In the genomic region with DNA sequence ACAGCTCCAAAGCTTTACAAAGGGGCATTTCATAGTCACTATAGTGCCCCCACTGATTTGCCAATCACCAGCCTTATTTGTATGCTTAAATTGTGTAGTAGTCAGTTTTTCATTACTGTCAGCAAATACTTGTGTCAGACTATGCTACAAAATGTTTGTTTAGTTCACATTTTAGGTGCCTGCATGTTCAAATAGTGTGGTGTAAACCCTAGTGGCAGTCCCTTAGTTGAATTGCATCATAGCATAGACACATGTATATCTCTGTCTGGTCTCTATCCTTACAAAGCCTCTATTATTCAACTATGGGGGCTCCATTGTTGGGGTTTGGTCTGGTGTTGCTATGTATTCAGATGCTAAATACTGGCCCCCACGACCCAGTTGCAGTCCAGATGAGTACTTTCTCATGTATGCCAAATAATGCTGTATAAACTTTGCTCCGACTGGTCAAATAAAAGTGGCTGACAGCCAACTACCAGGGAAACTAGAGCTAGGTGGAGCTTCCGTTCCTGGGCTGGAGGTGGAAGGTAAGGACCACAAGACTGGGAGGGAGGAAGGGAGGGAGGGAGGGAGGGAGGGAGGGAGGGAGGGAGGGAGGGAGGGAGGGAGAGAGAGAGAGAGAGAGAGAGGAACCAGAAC, we compare ENCODE assay signal across 21 mouse cellular contexts.
"Had no signal": no experiment of that assay in that cellular context is flagged by ENCODE, and none has a peak within 500 bp of the region (broad histone marks: within the 10 kb centered on the region; RNA-seq: fewer than 3 reads in every experiment).

No protein-coding gene starts in this region.

- H3K36me3 ChIP-seq: hindbrain, embryonic 15.5 days; intestine, embryonic 15.5 days; midbrain, embryonic 10.5 days; midbrain, embryonic 13.5 days; neural tube, embryonic 13.5 days; stomach, embryonic 15.5 days had no signal

- H3K27me3 ChIP-seq: hindbrain, embryonic 15.5 days; intestine, embryonic 15.5 days; megakaryocyte, embryonic 14.5 days; midbrain, embryonic 13.5 days; neural tube, embryonic 13.5 days; stomach, embryonic 15.5 days had no signal

- ATAC-seq: intestine, embryonic 15.5 days; midbrain, embryonic 13.5 days; midbrain, embryonic 16.5 days had no signal

- DNase-seq: layer of hippocampus, postnatal 36 days; lung, adult 2 months; lung, postnatal 10 days; lung, postnatal 36 days; retina, postnatal 1 day; right cerebral cortex, postnatal 25 days; spleen, adult 18-20 months; thymus, adult 2 months; thymus, postnatal 14 days; thymus, postnatal 4 days had no signal

- H3K9ac ChIP-seq: hindbrain, embryonic 15.5 days; intestine, embryonic 15.5 days; liver, embryonic 14.5 days; midbrain, embryonic 13.5 days; neural tube, embryonic 13.5 days; stomach, embryonic 15.5 days had no signal

- H3K4me3 ChIP-seq: hindbrain, embryonic 15.5 days; intestine, embryonic 15.5 days; left cerebral cortex, adult 2 months; megakaryocyte, embryonic 14.5 days; midbrain, embryonic 10.5 days; midbrain, embryonic 13.5 days; myocyte; neural tube, embryonic 13.5 days; stomach, embryonic 15.5 days had no signal

- H3K9me3 ChIP-seq: hindbrain, embryonic 15.5 days; intestine, embryonic 15.5 days; midbrain, embryonic 10.5 days; midbrain, embryonic 13.5 days; neural tube, embryonic 13.5 days; stomach, embryonic 15.5 days had no signal

- H3K27ac ChIP-seq: hindbrain, embryonic 15.5 days; intestine, embryonic 15.5 days; left cerebral cortex, adult 2 months; liver, embryonic 14.5 days; midbrain, embryonic 10.5 days; midbrain, embryonic 13.5 days; neural tube, embryonic 13.5 days; stomach, embryonic 15.5 days had no signal

- H3K4me1 ChIP-seq: hindbrain, embryonic 15.5 days; intestine, embryonic 15.5 days; midbrain, embryonic 10.5 days; midbrain, embryonic 13.5 days; neural tube, embryonic 13.5 days had no signal

- H3K4me2 ChIP-seq: hindbrain, embryonic 15.5 days; intestine, embryonic 15.5 days; midbrain, embryonic 13.5 days; neural tube, embryonic 13.5 days; stomach, embryonic 15.5 days had no signal
